Mouse (Mus musculus) adrenal gland, adult 8-10 months (tissue): ENCODE measurements at regions not wholly inside any gene's neighbourhood (a gene's known extent, or its start where the extent isn't known, plus 50 kb on each side); places are given as distances from the start of the nearest gene placed in this dataset.

Experiments
- DNase-seq: peaks from one replicate; pipeline ENCODE4 v3.0.0; 2022

- DNase-seq: no peak
Observed at GRCm38 (mm10) chr13:26061322-26061721, 708.6 kb downstream of the Hdgfl1 start.

GRCm38 (mm10) chr13:26037699-26038098 is 732.3 kb downstream of the Hdgfl1 start:
- DNase-seq: no peak

DNA sequence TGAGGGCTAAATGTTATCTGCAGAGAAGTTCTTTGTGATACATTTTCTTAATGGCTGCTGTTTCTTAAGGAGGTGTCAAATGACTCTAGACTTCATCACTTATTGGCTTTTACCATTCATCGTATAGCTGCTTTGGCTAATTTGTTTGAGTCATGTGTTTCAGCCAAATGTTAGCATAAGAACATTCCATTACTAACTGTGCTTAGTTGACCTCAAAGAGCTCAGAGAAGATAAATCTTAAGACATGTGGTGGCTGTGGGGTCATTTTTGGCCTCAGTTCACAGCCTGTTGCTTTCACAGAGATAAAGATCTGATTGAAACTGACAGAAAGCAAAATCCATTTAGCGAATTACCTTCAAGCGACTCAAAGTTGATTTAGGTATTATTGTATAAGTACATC is 743.6 kb downstream of the Hdgfl1 start:
- DNase-seq: no peak

DNA sequence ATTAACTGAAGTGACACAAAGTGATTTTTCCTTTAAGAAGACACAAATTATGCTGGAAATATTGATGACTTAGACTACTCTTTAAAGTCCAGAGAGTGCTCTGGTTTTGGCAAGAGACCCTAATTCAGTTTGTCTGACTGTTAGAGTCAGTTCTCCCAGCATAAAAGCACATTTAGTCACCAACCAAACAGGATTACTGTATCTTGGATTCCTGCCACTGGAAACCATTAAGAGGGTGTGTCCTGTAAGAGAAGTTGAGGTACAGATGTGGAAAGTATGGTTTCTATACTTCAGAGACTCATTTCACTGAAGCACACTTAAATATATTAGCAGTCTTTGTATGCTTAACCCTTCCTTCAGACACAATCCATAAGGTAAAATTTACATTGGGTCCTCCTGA is 745.3 kb downstream of the Hdgfl1 start:
- no peak for DNase-seq

DNA sequence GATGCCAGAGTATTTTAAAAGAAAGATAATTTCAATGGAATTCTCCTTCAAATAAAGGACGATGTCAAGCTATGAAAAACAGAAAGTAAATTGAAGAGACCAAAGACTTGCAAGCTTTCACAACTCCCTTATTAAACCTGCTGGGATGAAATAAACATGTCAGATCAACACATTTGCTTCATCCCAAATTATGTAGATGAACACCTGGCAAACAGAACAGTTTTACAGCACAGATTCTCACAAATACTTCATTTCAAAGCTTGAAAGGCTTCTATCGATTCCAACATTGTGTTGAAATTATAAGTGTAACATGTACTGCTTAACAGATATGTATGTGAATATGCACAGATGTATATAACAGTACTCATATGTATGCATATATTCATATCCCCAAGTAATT is 749.5 kb downstream of the Hdgfl1 start:
- DNase-seq: no peak

DNA sequence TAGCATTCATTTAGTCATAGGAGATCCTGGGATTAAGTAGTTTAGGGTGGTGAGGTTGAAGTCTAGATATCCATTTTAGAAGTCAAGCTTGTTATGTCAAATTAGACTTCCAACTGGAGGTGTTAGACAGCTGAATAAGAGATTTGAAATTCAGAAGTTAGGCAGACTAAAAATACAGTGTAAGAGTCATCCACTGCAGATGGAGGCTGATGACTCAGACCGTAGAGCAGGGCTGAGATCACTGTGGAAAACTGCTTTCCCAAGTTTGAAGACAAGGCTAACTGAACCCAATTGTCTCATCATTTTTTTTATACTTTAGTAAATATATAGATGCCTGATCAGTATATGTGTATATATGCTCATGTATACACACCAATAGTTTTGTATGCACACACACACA is 738.8 kb upstream of the Nrsn1 start:
- DNase-seq: no peak

DNA sequence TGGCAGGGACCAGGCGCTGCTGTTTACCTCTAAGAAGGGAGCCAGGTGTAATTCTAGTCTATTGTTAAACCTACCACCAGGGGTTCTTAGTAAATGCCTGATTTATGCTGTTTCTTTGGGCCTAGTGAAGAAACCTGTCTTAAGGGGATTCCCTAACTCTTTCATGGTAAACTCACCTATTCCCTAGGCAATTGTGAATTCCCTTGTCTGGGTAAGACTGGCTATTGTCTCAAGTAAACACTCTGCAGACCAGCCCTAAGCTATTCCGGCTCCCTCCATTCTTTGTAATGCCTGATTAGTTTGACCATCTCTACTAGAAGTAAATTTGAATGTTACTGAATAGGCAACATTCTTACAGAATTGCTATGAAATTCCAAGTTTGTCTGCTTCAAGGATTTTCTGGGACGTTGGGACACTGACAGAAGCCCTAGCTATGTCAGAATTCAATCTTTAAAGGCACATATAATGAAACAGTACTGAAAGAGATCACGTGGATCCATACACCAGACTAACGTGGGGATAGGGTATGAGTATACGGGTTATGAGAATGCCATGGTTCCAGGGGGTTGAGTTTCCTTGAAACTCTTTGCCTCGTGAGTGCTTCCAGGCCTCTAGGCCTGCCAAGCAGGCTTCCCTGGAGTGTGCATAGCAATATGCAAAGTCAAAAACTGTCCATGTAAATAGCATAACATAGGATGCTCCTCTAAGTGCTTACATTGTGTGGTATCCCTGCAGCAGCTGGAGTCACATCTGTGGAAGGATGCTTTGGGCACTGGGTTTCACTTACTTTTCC is 734.7 kb upstream of the Nrsn1 start:
- DNase-seq: no peak

GRCm38 (mm10) chr13:25993526-25993925 is 723.2 kb upstream of the Nrsn1 start:
- DNase-seq: no peak

DNA sequence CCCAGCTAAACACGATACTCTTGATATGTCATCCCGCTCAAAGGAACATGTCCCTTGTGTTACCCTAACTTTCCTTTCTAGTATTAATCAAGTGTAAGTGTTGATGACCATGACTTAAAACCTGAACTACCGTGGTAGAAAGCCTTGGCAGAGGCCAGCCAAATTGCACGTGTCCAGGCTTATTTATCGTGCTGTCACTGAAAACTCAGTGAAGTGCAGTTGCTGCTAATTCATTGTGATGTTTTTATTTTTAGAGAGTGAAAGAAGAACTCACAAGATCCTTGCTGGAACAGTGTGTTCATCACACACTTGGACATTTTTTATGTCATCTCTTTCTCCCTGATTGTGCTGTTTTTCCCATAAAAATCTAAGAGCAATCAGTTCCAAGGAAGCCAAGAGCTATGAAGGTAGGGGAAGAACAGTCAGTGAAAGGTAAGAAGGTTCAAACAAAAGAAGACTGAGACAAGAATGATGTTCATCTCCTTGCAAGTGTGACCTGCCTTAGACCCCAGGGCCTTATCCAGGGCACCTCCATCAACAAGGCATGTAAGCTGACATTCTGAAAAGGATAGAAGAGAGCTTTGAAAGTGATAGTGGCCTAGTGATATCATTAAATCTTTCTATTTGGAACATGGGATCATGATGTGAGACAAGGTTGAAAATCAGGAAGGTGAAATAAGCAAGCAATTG is 718.9 kb upstream of the Nrsn1 start:
- no peak for DNase-seq

DNA sequence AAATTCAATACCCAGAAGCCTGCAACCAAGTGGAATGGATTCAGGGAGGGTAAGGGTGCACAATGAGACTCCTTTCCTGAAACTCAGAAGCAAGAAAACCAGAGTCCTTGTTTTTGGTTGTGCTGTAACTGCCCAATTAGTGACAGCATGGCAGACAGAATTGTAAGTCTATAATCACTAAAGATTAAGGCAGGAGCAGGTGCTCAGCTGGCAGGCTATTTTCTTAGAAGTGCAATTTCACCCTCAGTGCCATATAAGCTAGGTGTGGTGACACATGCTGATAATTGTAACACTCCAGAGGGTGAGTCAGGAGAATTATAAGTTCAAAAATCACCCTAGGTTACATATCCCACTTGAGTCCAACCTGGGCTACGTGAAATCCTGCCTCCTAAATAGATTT is 714.2 kb upstream of the Nrsn1 start:
- no peak for DNase-seq

DNA sequence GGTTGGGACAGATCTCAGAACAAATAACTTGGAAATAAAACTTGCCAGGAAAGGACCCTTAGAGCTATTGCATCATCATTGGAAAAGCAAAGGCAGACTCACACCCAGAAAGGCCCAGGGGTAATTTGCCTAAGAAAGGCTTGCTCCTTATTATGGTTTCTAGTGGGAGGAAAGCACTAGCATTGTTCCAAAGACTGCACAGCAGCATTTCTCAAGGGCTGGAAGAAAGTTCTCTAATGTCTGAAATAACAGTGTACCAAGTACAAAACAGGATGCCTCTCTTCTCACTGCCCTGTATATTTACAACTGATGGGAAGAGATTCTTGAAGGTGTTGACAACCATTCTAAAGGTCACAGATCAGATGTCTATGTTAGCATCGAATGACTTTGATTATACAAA is 713.4 kb upstream of the Nrsn1 start:
- no peak for DNase-seq

DNA sequence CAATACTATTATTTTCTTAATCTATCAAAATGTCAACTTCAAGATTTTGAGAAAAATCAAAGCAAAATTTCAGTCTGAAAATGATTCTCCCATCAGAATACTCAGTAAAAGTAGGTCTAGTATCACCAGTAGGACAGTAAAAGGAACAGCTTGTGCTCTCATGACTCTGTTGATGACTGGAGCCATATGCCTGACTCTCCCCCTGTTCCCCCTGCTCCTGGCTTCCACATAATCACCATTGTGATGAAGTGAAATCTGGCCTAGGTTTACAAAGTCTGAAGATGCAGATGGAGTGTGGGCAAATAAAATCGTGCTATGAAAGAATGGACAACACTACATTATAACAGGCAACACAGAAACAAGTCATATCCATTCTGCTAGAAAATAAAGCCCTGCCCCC is 708.3 kb upstream of the Nrsn1 start:
- DNase-seq: no peak

GRCm38 (mm10) chr13:25958592-25958991 is 688.3 kb upstream of the Nrsn1 start:
- DNase-seq: no peak

DNA sequence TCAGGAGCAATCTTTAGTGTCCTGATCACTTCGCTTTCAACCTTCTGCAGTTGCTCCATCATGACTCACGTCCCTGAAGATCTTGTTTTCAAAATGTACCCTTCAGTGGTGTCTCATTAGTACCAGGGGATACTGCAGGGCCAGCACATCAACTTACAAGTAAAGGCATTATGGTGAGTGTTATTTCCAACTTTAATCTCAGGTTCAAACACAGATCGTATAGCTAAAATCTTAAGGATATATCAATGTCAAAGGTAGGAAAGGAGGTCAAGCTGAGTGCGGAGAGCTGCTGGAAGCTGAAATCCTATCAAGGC is 687.8 kb upstream of the Nrsn1 start:
- DNase-seq: no peak

DNA sequence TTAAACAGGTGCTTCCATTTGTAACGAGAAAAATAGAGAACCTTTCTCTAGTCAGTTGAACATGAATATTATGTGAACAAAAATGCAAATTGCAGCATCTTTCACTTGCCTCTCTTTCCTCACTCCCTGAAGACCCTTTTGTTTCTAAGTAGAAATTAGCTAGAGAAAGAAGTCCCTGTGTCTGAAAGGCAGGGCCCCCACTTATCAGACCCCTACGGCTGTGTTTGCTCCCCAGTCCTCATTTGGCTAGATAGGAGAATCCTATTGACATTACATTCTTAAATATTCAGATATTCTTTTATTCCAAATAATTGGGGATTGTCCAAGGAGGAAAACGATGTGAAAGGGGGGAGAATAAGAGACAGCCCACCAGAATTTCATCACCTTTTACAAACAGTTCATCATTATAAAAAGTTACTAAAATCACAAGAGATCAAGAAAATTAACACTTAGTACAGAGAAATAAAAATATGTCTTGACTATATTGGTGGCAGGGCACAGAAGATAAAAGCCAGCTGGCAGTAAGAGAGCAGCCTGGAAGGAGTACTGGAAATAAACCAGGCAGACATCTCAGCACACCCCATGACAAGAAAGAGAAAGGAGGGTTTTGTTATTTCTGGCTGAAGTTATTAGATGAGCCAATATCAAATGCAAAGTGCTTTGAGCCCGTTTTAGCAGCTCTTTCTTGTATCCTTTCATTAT is 687.3 kb upstream of the Nrsn1 start:
- no peak for DNase-seq

GRCm38 (mm10) chr13:25937631-25938030 is 667.3 kb upstream of the Nrsn1 start:
- DNase-seq: no peak

DNA sequence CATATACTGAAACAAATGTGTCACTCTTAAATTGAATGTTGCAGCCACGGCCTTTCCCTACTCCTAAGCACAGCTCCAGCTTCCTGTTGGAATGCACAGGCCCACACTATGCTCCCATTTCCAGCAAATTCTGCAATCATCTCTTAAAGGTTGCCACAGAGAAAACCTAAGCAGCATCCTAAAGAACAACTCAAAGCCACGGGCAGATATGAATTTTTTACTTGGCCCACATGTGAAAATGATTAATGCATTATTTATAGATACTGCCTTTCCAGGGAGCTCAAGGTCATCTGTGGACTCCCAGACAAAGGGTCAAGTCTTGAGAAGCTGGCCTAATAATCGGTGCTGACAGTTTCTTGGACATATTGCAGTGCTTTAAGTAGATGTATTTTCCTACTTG is 663.5 kb upstream of the Nrsn1 start:
- no peak for DNase-seq

DNA sequence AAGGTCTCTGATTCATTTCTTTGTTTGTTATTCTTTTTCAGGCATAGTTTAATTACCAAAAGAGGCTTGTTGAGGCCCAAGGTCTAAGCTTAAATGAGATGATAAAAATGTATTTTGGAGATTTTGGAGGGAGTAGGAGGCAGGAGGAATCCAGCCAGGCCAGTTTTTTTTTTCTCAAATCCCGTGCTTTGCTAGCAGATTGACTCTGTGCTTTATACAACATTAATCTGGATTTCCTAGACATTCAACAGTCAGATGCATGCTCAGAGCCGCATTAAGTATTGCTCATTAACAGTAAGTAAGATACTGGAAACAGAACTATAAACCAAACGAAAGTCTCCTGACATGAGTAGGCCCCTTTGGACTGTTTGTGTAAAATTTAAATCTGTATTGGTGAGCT is 662.9 kb upstream of the Nrsn1 start:
- no peak for DNase-seq

- no peak for DNase-seq
Observed at GRCm38 (mm10) chr13:25932810-25933209, 662.5 kb upstream of the Nrsn1 start.

DNA sequence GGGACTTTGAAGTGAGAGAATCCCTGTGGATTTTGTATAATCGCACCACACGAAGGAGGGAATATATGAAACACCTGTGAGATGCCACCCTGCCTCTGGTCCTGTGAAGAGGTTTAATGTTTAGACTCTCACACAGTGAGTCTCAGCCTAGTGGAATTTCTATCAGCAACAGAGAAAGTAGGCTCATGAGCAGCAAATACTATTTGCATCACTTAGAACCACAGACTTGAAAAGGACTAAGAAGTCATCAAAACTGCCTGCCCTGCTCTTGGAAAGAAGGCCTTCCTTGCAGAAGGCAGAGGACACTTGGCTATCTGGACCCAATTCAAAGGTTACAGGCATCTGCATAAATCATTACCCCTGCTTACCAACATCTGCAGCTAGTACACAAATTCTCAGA is 662.1 kb upstream of the Nrsn1 start:
- DNase-seq: no peak

DNA sequence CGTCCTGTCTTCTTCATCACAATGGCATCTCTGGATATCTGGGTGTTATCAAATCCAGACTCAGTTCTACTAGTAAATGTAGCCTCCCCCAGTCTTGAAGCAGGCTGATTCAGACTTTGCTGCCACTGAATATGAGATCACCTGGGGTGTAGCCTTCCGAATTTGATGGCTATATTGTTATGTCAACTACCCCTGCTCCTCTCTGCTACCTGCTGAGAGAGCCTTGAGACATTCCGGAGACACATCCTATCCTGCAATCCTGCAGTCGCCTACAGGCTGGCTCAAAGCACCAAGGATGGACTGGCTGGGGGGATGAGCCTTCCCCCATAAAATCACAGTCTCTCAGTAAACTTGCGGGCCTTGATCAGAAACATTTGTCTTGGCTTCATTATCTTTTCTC is 655.4 kb upstream of the Nrsn1 start:
- no peak for DNase-seq

- no peak for DNase-seq
Observed at GRCm38 (mm10) chr13:25899871-25900270, 629.6 kb upstream of the Nrsn1 start.

DNA sequence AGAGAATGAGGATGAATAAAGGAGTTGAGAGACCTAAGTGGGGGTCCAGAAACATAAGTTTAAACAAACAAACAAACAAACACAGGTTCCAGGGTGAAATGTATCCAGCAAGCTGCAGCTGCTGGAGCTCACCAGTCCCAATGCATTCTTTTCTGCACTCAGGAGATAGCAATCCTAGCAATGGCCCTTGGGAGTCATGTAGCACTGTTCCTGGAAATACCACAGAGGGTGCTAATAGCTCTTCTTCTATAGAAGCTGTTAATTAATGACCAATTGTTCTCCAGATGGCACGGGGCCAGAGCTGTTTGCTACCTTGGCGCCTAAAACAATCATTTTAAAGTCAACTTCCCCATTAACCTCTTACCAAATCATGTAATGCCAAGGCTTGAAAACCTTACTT is 622.8 kb upstream of the Nrsn1 start:
- no peak for DNase-seq

DNA sequence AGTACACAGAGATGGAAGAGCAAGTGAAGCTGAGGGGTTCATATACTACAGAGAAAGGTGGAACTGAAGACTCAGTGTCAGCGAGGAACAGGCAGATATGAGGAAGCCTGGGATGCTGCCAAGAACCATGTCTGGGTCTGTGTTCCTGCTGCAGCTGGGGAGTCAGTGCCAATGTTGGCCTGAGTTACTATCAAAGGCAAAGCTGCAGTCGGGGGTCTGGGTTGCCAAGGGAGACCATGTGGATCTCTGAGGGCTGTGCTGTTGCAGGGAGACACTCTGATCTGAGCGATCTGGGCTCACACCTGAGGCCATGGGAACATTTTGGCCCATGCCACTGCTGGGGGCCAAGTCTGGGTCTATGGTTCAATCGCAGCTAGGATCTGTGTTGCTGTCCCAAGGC is 612.5 kb upstream of the Nrsn1 start:
- DNase-seq: no peak
